Comparison of ENCODE assay signal across 23 mouse cellular contexts in the genomic region with DNA sequence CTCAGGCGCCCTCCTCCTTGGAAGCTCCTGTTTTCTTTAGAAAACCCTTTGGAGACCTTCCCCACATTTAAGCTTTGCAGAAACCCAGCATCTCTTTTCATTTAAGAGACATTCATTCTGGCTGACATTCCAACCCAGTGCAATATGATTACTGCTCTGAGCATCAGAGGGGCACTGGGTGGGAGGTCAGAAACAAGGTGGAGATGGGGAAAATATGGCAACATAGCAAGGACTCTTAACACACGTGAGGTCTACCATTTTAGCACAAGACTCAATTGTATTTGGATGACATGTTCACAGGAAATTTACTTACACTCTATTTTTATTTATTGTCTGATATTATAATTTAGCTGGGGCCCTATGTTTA.
DNase-seq lines count a peak whose midpoint lies in the region; ATAC-seq and TF ChIP-seq lines count a peak whose summit lies in the region.
"Had no signal": no experiment of that assay in that cellular context is flagged by ENCODE, and none has a peak within 500 bp of the region (broad histone marks: within the 10 kb centered on the region; RNA-seq: fewer than 3 reads in every experiment).

No protein-coding gene starts in this region.

- no peak overlapping the region for H3K4me2 ChIP-seq in forebrain, embryonic 12.5 days
- no peak overlapping the region for H3K4me2 ChIP-seq in forebrain, postnatal 0 days (ENCODE audit: low read depth)
- no peak overlapping the region for H3K4me2 ChIP-seq in stomach, embryonic 14.5 days (replicated peaks; ENCODE audit: low read depth, low read length)
- no peak overlapping the region for H3K4me2 ChIP-seq in stomach, postnatal 0 days (replicated peaks; ENCODE audit: low read depth)
- no peak overlapping the region for H3K4me2 ChIP-seq in limb, embryonic 15.5 days
- H3K4me2 ChIP-seq: heart, embryonic 11.5 days; heart, embryonic 15.5 days; hindbrain, embryonic 13.5 days had no signal

- H3K4me1 ChIP-seq in forebrain, embryonic 12.5 days, result peaks cover 13% of the 10 kb centered on the region
- H3K4me1 ChIP-seq in forebrain, postnatal 0 days (ENCODE audit: insufficient read depth), result no peaks in the 10 kb centered on the region
- H3K4me1 ChIP-seq in stomach, embryonic 14.5 days (ENCODE audit: control insufficient read depth, insufficient read depth, low read length), result peaks cover 7% of the 10 kb centered on the region; the same call in 1 of the 2 replicates
- H3K4me1 ChIP-seq in stomach, postnatal 0 days (replicated peaks; ENCODE audit: control insufficient read depth, insufficient read depth), result no peaks in the 10 kb centered on the region
- H3K4me1 ChIP-seq in limb, embryonic 15.5 days, result peaks cover 17% of the 10 kb centered on the region
- H3K4me1 ChIP-seq: heart, embryonic 15.5 days had no signal

- H3K9ac ChIP-seq in forebrain, embryonic 12.5 days, result no peak overlapping the region
- no peak overlapping the region for H3K9ac ChIP-seq in forebrain, postnatal 0 days
- no peak overlapping the region for H3K9ac ChIP-seq in stomach, embryonic 14.5 days (replicated peaks; ENCODE audit: low read depth, low read length)
- H3K9ac ChIP-seq in stomach, postnatal 0 days (ENCODE audit: low read length), result no peak overlapping the region
- no peak overlapping the region for H3K9ac ChIP-seq in limb, embryonic 15.5 days
- H3K9ac ChIP-seq: heart, embryonic 15.5 days; hindbrain, embryonic 13.5 days had no signal

- H3K36me3 ChIP-seq in forebrain, embryonic 12.5 days (replicated peaks), result no peaks in the 10 kb centered on the region
- H3K36me3 ChIP-seq in forebrain, postnatal 0 days (ENCODE audit: insufficient read depth), result no peaks in the 10 kb centered on the region
- no peaks in the 10 kb centered on the region for H3K36me3 ChIP-seq in stomach, embryonic 14.5 days (ENCODE audit: control insufficient read depth, insufficient read depth, low read length)
- H3K36me3 ChIP-seq in stomach, postnatal 0 days (ENCODE audit: control insufficient read depth, insufficient read depth, low read length), result no peaks in the 10 kb centered on the region
- no peaks in the 10 kb centered on the region for H3K36me3 ChIP-seq in limb, embryonic 15.5 days
- H3K36me3 ChIP-seq: heart, embryonic 15.5 days; hindbrain, embryonic 13.5 days had no signal

- no peak for DNase-seq in forebrain, postnatal 0 days
- no peak for DNase-seq in stomach, postnatal 0 days (ENCODE audit: low spot score)
- no peak for DNase-seq in cerebellum, adult 9-11 months
- DNase-seq in right cerebral cortex, postnatal 14 days, result no peak
- DNase-seq: adrenal gland, adult 2 months; adrenal gland, postnatal 36 days; cerebellum, adult 11 months; cerebellum, adult 8-10 months; cerebellum, postnatal 25 days; gastrocnemius, postnatal 14 days; heart, adult 2 months; heart, postnatal 14 days had no signal

- H3K27ac ChIP-seq in forebrain, embryonic 12.5 days, result no peak overlapping the region
- H3K27ac ChIP-seq in forebrain, postnatal 0 days (ENCODE audit: low read depth, low read length), result no peak overlapping the region
- peak overlapping the region; percentile 75; the same call in 1 of the 2 replicates for H3K27ac ChIP-seq in stomach, embryonic 14.5 days (ENCODE audit: low read length)
- no peak overlapping the region for H3K27ac ChIP-seq in stomach, postnatal 0 days (replicated peaks)
- peak overlapping the region; percentile 28 for H3K27ac ChIP-seq in limb, embryonic 15.5 days
- H3K27ac ChIP-seq: heart, adult 2 months; heart, embryonic 15.5 days; hindbrain, embryonic 13.5 days; hindbrain, postnatal 0 days had no signal

- ATAC-seq in forebrain, embryonic 12.5 days (ENCODE audit: low FRiP score), result peak; percentile 20; the same call in 1 of the 2 replicates
- ATAC-seq in forebrain, postnatal 0 days, result no peak
- no peak for ATAC-seq in stomach, embryonic 14.5 days (ENCODE audit: insufficient number of reproducible peaks, insufficient read depth, low FRiP score, low read depth)
- no peak for ATAC-seq in stomach, postnatal 0 days (ENCODE audit: low FRiP score, low TSS enrichment)
- no peak for ATAC-seq in limb, embryonic 15.5 days (ENCODE audit: insufficient number of reproducible peaks, low FRiP score, low TSS enrichment, low read depth)
- ATAC-seq: activated CD4-positive, CD25-positive, alpha-beta regulatory T cell, adult 4 months; forebrain, embryonic 16.5 days; hindbrain, postnatal 0 days; Patski had no signal

- H3K27me3 ChIP-seq in forebrain, embryonic 12.5 days, result no peaks in the 10 kb centered on the region
- no peaks in the 10 kb centered on the region for H3K27me3 ChIP-seq in forebrain, postnatal 0 days (ENCODE audit: insufficient read depth, low read length)
- H3K27me3 ChIP-seq in stomach, embryonic 14.5 days (ENCODE audit: control insufficient read depth, insufficient read depth, low read length), result no peaks in the 10 kb centered on the region
- no peaks in the 10 kb centered on the region for H3K27me3 ChIP-seq in stomach, postnatal 0 days (ENCODE audit: control insufficient read depth, insufficient read depth, low read length)
- no peaks in the 10 kb centered on the region for H3K27me3 ChIP-seq in limb, embryonic 15.5 days
- H3K27me3 ChIP-seq: CH12.LX; heart, embryonic 15.5 days; hindbrain, embryonic 13.5 days; Patski had no signal

- no peak overlapping the region for H3K4me3 ChIP-seq in forebrain, embryonic 12.5 days (replicated peaks)
- no peak overlapping the region for H3K4me3 ChIP-seq in forebrain, postnatal 0 days (ENCODE audit: low read depth, low read length)
- H3K4me3 ChIP-seq in stomach, embryonic 14.5 days (ENCODE audit: low read depth, low read length), result no peak overlapping the region
- no peak overlapping the region for H3K4me3 ChIP-seq in stomach, postnatal 0 days (ENCODE audit: low read depth, low read length)
- H3K4me3 ChIP-seq in limb, embryonic 15.5 days, result no peak overlapping the region
- H3K4me3 ChIP-seq: heart, adult 2 months; heart, embryonic 15.5 days; hindbrain, embryonic 13.5 days had no signal

- no peak for TF ChIP-seq CTCF in forebrain, postnatal 0 days (IDR thresholded peaks at IDR 0.05; ENCODE audit: low read depth)
- no peak for TF ChIP-seq CTCF in stomach, postnatal 0 days (IDR thresholded peaks at IDR 0.05; ENCODE audit: low read depth)

- no peaks in the 10 kb centered on the region for H3K9me3 ChIP-seq in forebrain, embryonic 12.5 days
- H3K9me3 ChIP-seq in forebrain, postnatal 0 days (ENCODE audit: low read length), result no peaks in the 10 kb centered on the region
- no peaks in the 10 kb centered on the region for H3K9me3 ChIP-seq in stomach, embryonic 14.5 days (ENCODE audit: control insufficient read depth, low read depth, low read length)
- no peaks in the 10 kb centered on the region for H3K9me3 ChIP-seq in stomach, postnatal 0 days (ENCODE audit: control insufficient read depth, low read length)
- H3K9me3 ChIP-seq in limb, embryonic 15.5 days, result no peaks in the 10 kb centered on the region
- H3K9me3 ChIP-seq: heart, embryonic 15.5 days; hindbrain, embryonic 13.5 days had no signal

- 14% methylated on average over 2 of the region's 2 CpGs for WGBS in forebrain, embryonic 12.5 days
- 28% methylated on average over 2 of the region's 2 CpGs for WGBS in forebrain, postnatal 0 days
- 53% methylated on average over 2 of the region's 2 CpGs for WGBS in stomach, embryonic 14.5 days
- 72% methylated on average over 2 of the region's 2 CpGs for WGBS in stomach, postnatal 0 days
- WGBS in limb, embryonic 15.5 days, result 65% methylated on average over 2 of the region's 2 CpGs

- no peak for TF ChIP-seq EP300 in stomach, postnatal 0 days (optimal IDR thresholded peaks at IDR 0.05)

Comparison
In these comparisons a context has a peak if more than half of its experiments do, and no peak if none do; other contexts are left out.
1. H3K27ac ChIP-seq: peak in stomach, embryonic 14.5 days (single experiment) and limb, embryonic 15.5 days (single experiment); none in forebrain, embryonic 12.5 days (single experiment), forebrain, postnatal 0 days (single experiment) and stomach, postnatal 0 days (single experiment).